Mouse (Mus musculus) G1E (cell line): ENCODE measurements around the gene Plekhj1. TPM values are rescaled to one million over a fixed set of nuclear protein-coding genes. Genes with fewer than 3 reads are reported as not detected.
"Not testable (repeated sequence)": the region's sequence is repeated elsewhere in the genome, so short reads cannot be mapped to it uniquely, and the experiment has no call there.

Experiments
- ATAC-seq: 2 replicates; pipeline ENCODE4 v1.8.0; 2016; ENCODE audit warnings: mild to moderate bottlenecking; ENCODE audit not compliant: insufficient number of reproducible peaks, poor library complexity, low FRiP score, severe bottlenecking; ENCODE audit errors: extremely low read depth
- DNase-seq: peaks from one replicate; pipeline ENCODE4 v3.0.0; 2012; ENCODE audit warnings: low spot score
- H3K27me3 ChIP-seq: 2 replicates; pipeline ENCODE4 v1.6.1; 2012; ENCODE audit warnings: mild to moderate bottlenecking, low read length, inconsistent platforms; ENCODE audit not compliant: insufficient read depth
- H3K36me3 ChIP-seq: replicated peaks from 2 replicates; pipeline ENCODE3; 2012; ENCODE audit warnings: mild to moderate bottlenecking, inconsistent platforms
- H3K4me1 ChIP-seq: 2 replicates; pipeline ENCODE4 v1.6.1; 2012; ENCODE audit warnings: low read depth, low read length, inconsistent platforms, mixed read lengths; ENCODE audit not compliant: insufficient read depth
- H3K4me3 ChIP-seq: 2 replicates; pipeline ENCODE4 v1.5.1; 2012; ENCODE audit warnings: low read depth, mild to moderate bottlenecking, inconsistent platforms, low read length, moderate library complexity, mixed read lengths
- H3K9me3 ChIP-seq: replicated peaks from 2 replicates; pipeline ENCODE4 v1.6.1; 2012; ENCODE audit warnings: inconsistent platforms
- CTCF ChIP-seq: IDR thresholded peaks from 2 replicates; pipeline ENCODE4 v1.5.1; 2012; ENCODE audit warnings: low read depth, low read length, inconsistent platforms, mixed read lengths
- GATA1 ChIP-seq: IDR thresholded peaks from 2 replicates; pipeline ENCODE4 v1.6.1; 2012; ENCODE audit warnings: borderline replicate concordance, low read length, inconsistent platforms, mixed read lengths
- GATA2 ChIP-seq: IDR thresholded peaks from 2 replicates; pipeline ENCODE4 v1.6.1; 2012; ENCODE audit warnings: low read depth, low read length, inconsistent platforms, borderline replicate concordance
- POLR2AphosphoS5 ChIP-seq: IDR thresholded peaks from 2 replicates; pipeline ENCODE4 v1.6.1; 2012; ENCODE audit warnings: low read depth, low read length, inconsistent platforms; ENCODE audit not compliant: insufficient replicate concordance
- TAL1 ChIP-seq: conservative IDR thresholded peaks from 2 replicates; pipeline ENCODE4 v1.6.1; 2012; ENCODE audit warnings: low read depth, low read length, inconsistent platforms, mixed read lengths
- polyA plus RNA-seq: library from polyadenylated mRNA; stranded (reverse); fragments of >175 nt; gene quantifications from 2 replicates; pipeline ENCODE4 v1.2.3, GENCODE M21; 2012
- total RNA-seq, 2 experiments: library from RNA; stranded (forward) in 1 of 2; stranded (reverse) in 1 of 2; fragments of 200-1000 nt in 1 of 2; fragments of >200 nt in 1 of 2; fragmentation: Nextera tagmentation in 1 of 2; gene quantifications; 2 replicates each; pipeline ENCODE4 v1.2.3; 2014 to 2017

The Plekhj1 gene
- total and polyA plus RNA-seq, 3 experiments: 68.0 to 325 (median 122) TPM

GRCm38 (mm10) chr10:80818599-80819281 is 20.3 kb upstream of the Plekhj1 start:
- peaks cover 26% of the 10 kb centered on the region for H3K4me1 ChIP-seq
- ATAC-seq (peak; percentile 57; the same call in 1 of the 2 replicates), DNase-seq (peak; percentile 69)

GRCm38 (mm10) chr10:80817955-80818354 is 19.5 kb upstream of the Plekhj1 start:
- Histone ChIP-seq H3K4me1 (peaks cover 25% of the 10 kb centered on the region), H3K9me3 (peaks cover 11% of the 10 kb centered on the region)
- not testable (repeated sequence) for ATAC-seq, H3K27me3 ChIP-seq, H3K4me3 ChIP-seq, DNase-seq, H3K36me3 ChIP-seq

More at GRCm38 (mm10) chr10:80818599-80819281, 20.3 kb upstream of the Plekhj1 start:
- Histone ChIP-seq H3K27me3 (peaks cover 2% of the 10 kb centered on the region; the same call in 1 of the 2 replicates), H3K4me3 (no peak overlapping the region; the same call in 1 of the 2 replicates), H3K36me3 (no peaks in the 10 kb centered on the region), H3K9me3 (peaks cover 5% of the 10 kb centered on the region)
- TF ChIP-seq POLR2AphosphoS5: no peak
- TF ChIP-seq GATA2: no peak
- no peak for TF ChIP-seq GATA1
- TF ChIP-seq CTCF: no peak
- TF ChIP-seq TAL1: no peak

GRCm38 (mm10) chr10:80817164-80817563 is 18.7 kb upstream of the Plekhj1 start:
- DNase-seq (no peak), ATAC-seq (no peak)
- TF ChIP-seq CTCF: no peak
- no peak for TF ChIP-seq GATA2
- no peak for TF ChIP-seq GATA1
- TF ChIP-seq TAL1: no peak
- TF ChIP-seq POLR2AphosphoS5: no peak
- H3K4me1 ChIP-seq: peaks cover 20% of the 10 kb centered on the region
- H3K27me3 ChIP-seq: peaks cover 14% of the 10 kb centered on the region
- no peaks in the 10 kb centered on the region for H3K36me3 ChIP-seq
- peaks cover 11% of the 10 kb centered on the region for H3K9me3 ChIP-seq
- H3K4me3 ChIP-seq: no peak overlapping the region

- peaks cover 11% of the 10 kb centered on the region for H3K9me3 ChIP-seq
- not testable (repeated sequence) for ATAC-seq, H3K36me3 ChIP-seq, DNase-seq, H3K4me3 ChIP-seq
- H3K4me1 ChIP-seq: peaks cover 19% of the 10 kb centered on the region
- H3K27me3 ChIP-seq: peaks cover 16% of the 10 kb centered on the region
Observed at GRCm38 (mm10) chr10:80816303-80816702, 17.9 kb upstream of the Plekhj1 start.

GRCm38 (mm10) chr10:80814800-80815199 is 16.4 kb upstream of the Plekhj1 start:
- ATAC-seq: no peak
- DNase-seq: no peak
- H3K4me1 ChIP-seq: peaks cover 26% of the 10 kb centered on the region
- H3K4me3 ChIP-seq: no peak overlapping the region
- peaks cover 25% of the 10 kb centered on the region for H3K27me3 ChIP-seq
- no peaks in the 10 kb centered on the region for H3K36me3 ChIP-seq
- no peak for TF ChIP-seq CTCF
- no peak for TF ChIP-seq GATA2
- no peak for TF ChIP-seq POLR2AphosphoS5
- H3K9me3 ChIP-seq: peaks cover 11% of the 10 kb centered on the region

- ATAC-seq: no peak
- Histone ChIP-seq H3K9me3 (peaks cover 11% of the 10 kb centered on the region), H3K36me3 (peaks cover 1% of the 10 kb centered on the region), H3K4me1 (peaks cover 24% of the 10 kb centered on the region), H3K4me3 (no peak within 1 kb of the TSS), H3K27me3 (peaks cover 36% of the 10 kb centered on the region)
- TF ChIP-seq CTCF (no peak), GATA2 (no peak), GATA1 (no peak), TAL1 (no peak), POLR2AphosphoS5 (no peak)
- DNase-seq: no peak
Observed at GRCm38 (mm10) chr10:80813366-80813765, 14.9 kb upstream of the Plekhj1 start, which contains the start of gene Jsrp1. Jsrp1 (minus strand) TSS chr10:80813498.
